In the genomic region with DNA sequence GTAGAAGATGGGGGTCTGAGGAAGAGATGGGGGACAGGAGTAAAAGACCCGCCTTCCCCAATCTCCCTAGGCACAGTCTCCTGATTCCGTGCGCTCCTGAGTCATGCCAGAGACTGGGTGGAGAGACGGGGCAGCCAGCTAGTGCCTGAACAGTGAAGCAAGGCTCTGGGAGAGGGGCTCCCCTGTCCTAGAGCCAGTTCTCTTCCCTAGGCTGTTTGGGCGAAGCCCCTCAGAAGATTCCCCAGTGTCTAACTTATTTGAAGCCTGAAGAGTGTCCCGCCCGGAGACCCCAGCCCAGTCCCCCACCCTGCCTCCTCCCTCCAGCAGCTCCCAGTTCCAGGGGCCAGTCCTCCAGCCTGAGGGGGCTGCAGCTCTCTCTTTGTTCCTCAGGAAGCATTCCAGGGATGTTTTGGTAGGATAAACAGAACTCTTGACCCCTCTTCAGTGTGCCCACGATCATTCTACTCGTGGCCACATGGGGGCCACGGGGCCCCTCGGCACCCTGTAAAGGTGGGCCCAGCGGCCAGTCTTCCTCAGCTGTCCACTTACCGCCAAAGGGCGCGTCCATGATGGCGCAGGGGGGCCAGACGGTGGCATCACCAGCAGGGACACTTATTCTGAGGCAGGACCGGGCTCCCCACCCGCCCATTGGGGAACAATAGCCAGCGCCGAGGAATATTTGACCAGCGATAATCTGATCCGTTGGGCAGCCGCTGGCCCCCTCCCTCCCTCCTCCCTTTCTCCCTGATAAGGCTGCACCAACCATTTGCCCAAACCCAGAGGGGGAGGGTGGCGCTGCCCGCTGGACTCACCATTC, we compare ENCODE assay signal across 11 mouse cellular contexts. TPM values are rescaled to one million over a fixed set of nuclear protein-coding genes. Genes with fewer than 3 reads are reported as not detected.
A peak's percentile ranks its signal among the peaks of the same experiment; 100 is the strongest.
DNase-seq lines count a peak whose midpoint lies in the region; ATAC-seq and TF ChIP-seq lines count a peak whose summit lies in the region.
"Had no signal": no experiment of that assay in that cellular context is flagged by ENCODE, and none has a peak within 500 bp of the region (broad histone marks: within the 10 kb centered on the region; RNA-seq: fewer than 3 reads in every experiment).

No protein-coding gene starts in this region.

- DNase-seq in kidney, adult 8-10 months: no peak
- peak; percentile 71 for DNase-seq in embryo, embryonic 9.5 days (ENCODE audit: extremely low spot score)
- no peak for DNase-seq in hindbrain, postnatal 0 days (ENCODE audit: low spot score)
- no peak for DNase-seq in thymus, postnatal 0 days (ENCODE audit: low spot score)
- no peak for DNase-seq in testis, postnatal 10 days (ENCODE audit: low spot score)
- no peak for DNase-seq in adrenal gland, adult 8-10 months
- DNase-seq: adrenal gland, postnatal 25 days; cerebellum, postnatal 36 days had no signal

- peak overlapping the region; percentile 6 for H3K27ac ChIP-seq in kidney, embryonic 14.5 days (ENCODE audit: low read depth, low read length)
- no peak overlapping the region for H3K27ac ChIP-seq in hindbrain, postnatal 0 days
- no peak overlapping the region for H3K27ac ChIP-seq in midbrain, embryonic 16.5 days (ENCODE audit: low read length)

- no peaks in the 10 kb centered on the region for H3K36me3 ChIP-seq in kidney, embryonic 14.5 days (ENCODE audit: control insufficient read depth, insufficient read depth, low read length)
- H3K36me3 ChIP-seq in hindbrain, postnatal 0 days (ENCODE audit: insufficient read depth, low read length): no peaks in the 10 kb centered on the region
- no peaks in the 10 kb centered on the region for H3K36me3 ChIP-seq in midbrain, embryonic 16.5 days (ENCODE audit: control insufficient read depth, insufficient read depth, low read length)

- peak; percentile 52 for ATAC-seq in kidney, embryonic 14.5 days (ENCODE audit: low FRiP score, low TSS enrichment)
- ATAC-seq in hindbrain, postnatal 0 days: no peak
- ATAC-seq in midbrain, embryonic 16.5 days: no peak

- 34% methylated on average over 26 of the region's 26 CpGs for WGBS in kidney, embryonic 14.5 days
- 36% methylated on average over 26 of the region's 26 CpGs for WGBS in hindbrain, postnatal 0 days
- WGBS in midbrain, embryonic 16.5 days: 22% methylated on average over 26 of the region's 26 CpGs

- no peaks in the 10 kb centered on the region for H3K9me3 ChIP-seq in kidney, embryonic 14.5 days (ENCODE audit: control insufficient read depth, low read length)
- no peaks in the 10 kb centered on the region for H3K9me3 ChIP-seq in hindbrain, postnatal 0 days (ENCODE audit: low read length)
- H3K9me3 ChIP-seq in midbrain, embryonic 16.5 days (replicated peaks; ENCODE audit: control insufficient read depth, low read length, poor library complexity, severe bottlenecking): no peaks in the 10 kb centered on the region

- H3K9ac ChIP-seq in kidney, embryonic 14.5 days (ENCODE audit: low read depth, low read length): peak overlapping the region; percentile 12
- no peak overlapping the region for H3K9ac ChIP-seq in hindbrain, postnatal 0 days (replicated peaks; ENCODE audit: low read length)
- 0 out of 2 replicates have a peak overlapping the region, but pooled peaks have one; percentile 30 for H3K9ac ChIP-seq in midbrain, embryonic 16.5 days (ENCODE audit: low read depth, low read length)

- TF ChIP-seq CTCF in hindbrain, postnatal 0 days (IDR thresholded peaks at IDR 0.05; ENCODE audit: low read depth): 0 out of 2 replicates have a peak, but pooled peaks have one; percentile 1

- H3K4me3 ChIP-seq in kidney, embryonic 14.5 days (ENCODE audit: low read length): no peak overlapping the region
- no peak overlapping the region for H3K4me3 ChIP-seq in hindbrain, postnatal 0 days (ENCODE audit: low read length)
- H3K4me3 ChIP-seq in midbrain, embryonic 16.5 days (ENCODE audit: low read depth, low read length): no peak overlapping the region

- H3K4me2 ChIP-seq in kidney, embryonic 14.5 days (replicated peaks; ENCODE audit: low read depth, low read length): peak overlapping the region; percentile 13
- no peak overlapping the region for H3K4me2 ChIP-seq in hindbrain, postnatal 0 days (ENCODE audit: low read depth, low read length)
- H3K4me2 ChIP-seq in midbrain, embryonic 16.5 days (ENCODE audit: low read length): peak overlapping the region; percentile 25; the same call in 1 of the 2 replicates

- no peaks in the 10 kb centered on the region for H3K27me3 ChIP-seq in kidney, embryonic 14.5 days (ENCODE audit: control insufficient read depth, insufficient read depth, low read length)
- no peaks in the 10 kb centered on the region for H3K27me3 ChIP-seq in hindbrain, postnatal 0 days (ENCODE audit: insufficient read depth, low read length)
- no peaks in the 10 kb centered on the region for H3K27me3 ChIP-seq in midbrain, embryonic 16.5 days (ENCODE audit: control insufficient read depth, insufficient read depth, low read depth, low read length)

- peaks cover 32% of the 10 kb centered on the region for H3K4me1 ChIP-seq in kidney, embryonic 14.5 days (ENCODE audit: control insufficient read depth, insufficient read depth, low read length)
- H3K4me1 ChIP-seq in hindbrain, postnatal 0 days (ENCODE audit: insufficient read depth, low read length): no peaks in the 10 kb centered on the region
- H3K4me1 ChIP-seq in midbrain, embryonic 16.5 days (ENCODE audit: control insufficient read depth, insufficient read depth, low read length): no peaks in the 10 kb centered on the region

RNA-seq across cellular contexts. Expression of a gene that starts 15.7 kb away (rescaled TPM):
- 3.9 and 6.4 TPM in 2 replicates for polyA plus RNA-seq in kidney, embryonic 14.5 days (2014; fragmentation: Nextera tagmentation; extraction: Ambion mirVana)
- 5.1 and 5.9 TPM in 2 replicates for total RNA-seq in hindbrain, postnatal 0 days (2014; rRNA removed)
- polyA plus RNA-seq in hindbrain, postnatal 0 days (2015; fragmentation: Nextera tagmentation; extraction: Ambion mirVana): 1.7 and 2.0 TPM in 2 replicates
- polyA plus RNA-seq in midbrain, embryonic 16.5 days (2015; fragmentation: Nextera tagmentation; extraction: Ambion mirVana): 0.57 and 0.82 TPM in 2 replicates
- 0.03 and 0.12 TPM in 2 replicates for polyA plus RNA-seq in thymus, postnatal 0 days (2015; fragmentation: Nextera tagmentation; extraction: Ambion mirVana)
- total RNA-seq in adrenal gland, adult 8-10 months (2022): 1 to 10 TPM in 3 of 4 experiments, under 1 TPM in 1; 0.94 to 2.0 (median 1.4) TPM
- total RNA-seq: gastrocnemius, adult 8-10 months had no signal

RNA-seq across cellular contexts. Expression of a gene that starts 20.9 kb away (rescaled TPM):
- polyA plus RNA-seq in kidney, embryonic 14.5 days (2014; fragmentation: Nextera tagmentation; extraction: Ambion mirVana): 92.9 and 99.2 TPM in 2 replicates
- 26.5 and 30.5 TPM in 2 replicates for total RNA-seq in hindbrain, postnatal 0 days (2014; rRNA removed)
- polyA plus RNA-seq in hindbrain, postnatal 0 days (2015; fragmentation: Nextera tagmentation; extraction: Ambion mirVana): 28.4 and 30.2 TPM in 2 replicates
- polyA plus RNA-seq in midbrain, embryonic 16.5 days (2015; fragmentation: Nextera tagmentation; extraction: Ambion mirVana): 19.5 and 21.9 TPM in 2 replicates
- polyA plus RNA-seq in thymus, postnatal 0 days (2015; fragmentation: Nextera tagmentation; extraction: Ambion mirVana): 127 and 136 TPM in 2 replicates
- 10 to 100 TPM; 10.8 to 19.1 (median 14.1) TPM for total RNA-seq in adrenal gland, adult 8-10 months (2022)

RNA-seq across cellular contexts. Expression of a gene that starts 21.0 kb away (rescaled TPM):
- polyA plus RNA-seq in kidney, embryonic 14.5 days (2014; fragmentation: Nextera tagmentation; extraction: Ambion mirVana): 467 and 649 TPM in 2 replicates
- total RNA-seq in hindbrain, postnatal 0 days (2014; rRNA removed): 73.3 and 98.1 TPM in 2 replicates
- polyA plus RNA-seq in hindbrain, postnatal 0 days (2015; fragmentation: Nextera tagmentation; extraction: Ambion mirVana): 312 and 324 TPM in 2 replicates
- polyA plus RNA-seq in midbrain, embryonic 16.5 days (2015; fragmentation: Nextera tagmentation; extraction: Ambion mirVana): 278 and 290 TPM in 2 replicates
- 563 and 614 TPM in 2 replicates for polyA plus RNA-seq in thymus, postnatal 0 days (2015; fragmentation: Nextera tagmentation; extraction: Ambion mirVana)
- total RNA-seq in adrenal gland, adult 8-10 months (2022): 100 to 1,000 TPM; 131 to 198 (median 144) TPM

RNA-seq across cellular contexts. Expression of a gene that starts 42.2 kb away (rescaled TPM):
- polyA plus RNA-seq in kidney, embryonic 14.5 days (2014; fragmentation: Nextera tagmentation; extraction: Ambion mirVana): 51.3 and 94.3 TPM in 2 replicates
- 198 and 208 TPM in 2 replicates for total RNA-seq in hindbrain, postnatal 0 days (2014; rRNA removed)
- 148 and 151 TPM in 2 replicates for polyA plus RNA-seq in hindbrain, postnatal 0 days (2015; fragmentation: Nextera tagmentation; extraction: Ambion mirVana)
- 181 and 190 TPM in 2 replicates for polyA plus RNA-seq in midbrain, embryonic 16.5 days (2015; fragmentation: Nextera tagmentation; extraction: Ambion mirVana)
- 29.0 and 29.2 TPM in 2 replicates for polyA plus RNA-seq in thymus, postnatal 0 days (2015; fragmentation: Nextera tagmentation; extraction: Ambion mirVana)
- total RNA-seq in adrenal gland, adult 8-10 months (2022): 1,000 to 10,000 TPM in 2 of 4 experiments, 100 to 1,000 TPM in 2; 923 to 1,535 (median 1,260) TPM
